Mouse (Mus musculus): ENCODE data around the gene Rabgap1l. TPM values are rescaled to one million over a fixed set of nuclear protein-coding genes. Genes with fewer than 3 reads are reported as not detected.
"Not testable (repeated sequence)": the region's sequence is repeated elsewhere in the genome, so short reads cannot be mapped to it uniquely, and the experiment has no call there.

Gene Rabgap1l
- polyA plus RNA-seq, 1 experiment, result 14.2 TPM

- Histone ChIP-seq H3K4me1 (ENCODE audit: control insufficient read depth, insufficient read depth, low read length) (no peaks in the 10 kb centered on the region), H3K27me3 (ENCODE audit: control insufficient read depth, insufficient read depth, low read length) (no peaks in the 10 kb centered on the region), H3K27ac (ENCODE audit: control insufficient read depth, insufficient read depth, low read depth, low read length) (no peak overlapping the region), H3K4me3 (ENCODE audit: control insufficient read depth, low read depth, low read length) (no peak overlapping the region), H3K36me3 (ENCODE audit: control insufficient read depth, insufficient read depth, low read length) (no peaks in the 10 kb centered on the region)
- TF ChIP-seq POLR2A (IDR thresholded peaks at IDR 0.05; ENCODE audit: control insufficient read depth, low read depth, low read length) (no peak), CTCF (IDR thresholded peaks at IDR 0.05; ENCODE audit: control insufficient read depth, insufficient read depth, insufficient replicate concordance, low read depth, low read length) (no peak)
Observed at GRCm38 (mm10) chr1:160293488-160293887, 499.5 kb downstream of the Rabgap1l start.

DNA sequence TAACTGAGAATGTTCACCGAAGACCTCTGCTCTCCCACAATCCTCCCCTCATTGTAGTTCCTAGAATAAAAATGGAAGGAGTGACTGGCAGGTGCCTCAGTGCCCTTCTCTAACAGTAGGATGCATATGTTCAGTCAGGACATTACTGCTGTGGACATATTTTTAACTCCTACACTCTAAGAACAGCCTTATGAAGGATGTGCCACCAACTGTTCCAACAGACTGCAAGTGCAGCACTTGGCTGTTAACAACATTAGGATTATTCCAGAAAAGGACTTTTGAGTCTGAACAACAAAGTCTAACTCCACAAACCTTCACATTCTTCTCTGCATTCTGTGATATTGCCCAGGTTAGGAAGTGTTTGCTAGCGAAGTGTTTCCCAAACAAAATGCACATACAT is 501.0 kb downstream of the Rabgap1l start:
- no peaks in the 10 kb centered on the region for H3K36me3 ChIP-seq (ENCODE audit: control insufficient read depth, insufficient read depth, low read length)
- no peak overlapping the region for H3K27ac ChIP-seq (ENCODE audit: control insufficient read depth, insufficient read depth, low read depth, low read length)
- H3K27me3 ChIP-seq (ENCODE audit: control insufficient read depth, insufficient read depth, low read length), result no peaks in the 10 kb centered on the region
- H3K4me3 ChIP-seq (ENCODE audit: control insufficient read depth, low read depth, low read length), result no peak overlapping the region
- TF ChIP-seq CTCF (IDR thresholded peaks at IDR 0.05; ENCODE audit: control insufficient read depth, insufficient read depth, insufficient replicate concordance, low read depth, low read length) (no peak), POLR2A (IDR thresholded peaks at IDR 0.05; ENCODE audit: control insufficient read depth, low read depth, low read length) (no peak)
- H3K4me1 ChIP-seq (ENCODE audit: control insufficient read depth, insufficient read depth, low read length), result no peaks in the 10 kb centered on the region

DNA sequence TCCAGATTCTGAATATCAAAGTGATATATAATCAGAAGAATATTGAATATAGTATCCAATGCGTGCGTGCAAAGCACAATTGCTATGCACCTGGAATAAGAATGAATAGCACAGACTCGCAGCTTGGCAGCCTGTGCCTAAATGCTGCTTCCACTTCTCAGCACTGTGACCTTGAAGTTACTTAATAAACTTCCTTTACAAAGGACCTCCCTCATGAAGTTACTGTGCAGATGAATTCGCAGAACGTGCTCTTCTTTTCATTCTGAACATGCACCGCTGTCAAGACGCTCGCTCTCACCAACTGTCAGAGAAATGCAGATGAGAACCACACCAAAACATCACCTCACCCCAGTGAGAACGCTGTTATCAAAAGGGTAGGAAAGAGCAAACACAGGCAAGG is 502.8 kb downstream of the Rabgap1l start:
- no peaks in the 10 kb centered on the region for H3K27me3 ChIP-seq (ENCODE audit: control insufficient read depth, insufficient read depth, low read length)
- H3K4me1 ChIP-seq (ENCODE audit: control insufficient read depth, insufficient read depth, low read length), result no peaks in the 10 kb centered on the region
- no peak overlapping the region for H3K4me3 ChIP-seq (ENCODE audit: control insufficient read depth, low read depth, low read length)
- no peak overlapping the region for H3K27ac ChIP-seq (ENCODE audit: control insufficient read depth, insufficient read depth, low read depth, low read length)
- H3K36me3 ChIP-seq (ENCODE audit: control insufficient read depth, insufficient read depth, low read length), result no peaks in the 10 kb centered on the region
- no peak for TF ChIP-seq POLR2A (IDR thresholded peaks at IDR 0.05; ENCODE audit: control insufficient read depth, low read depth, low read length)
- TF ChIP-seq CTCF (IDR thresholded peaks at IDR 0.05; ENCODE audit: control insufficient read depth, insufficient read depth, insufficient replicate concordance, low read depth, low read length), result no peak

- TF ChIP-seq POLR2A (IDR thresholded peaks at IDR 0.05; ENCODE audit: control insufficient read depth, low read depth, low read length) (no peak), CTCF (IDR thresholded peaks at IDR 0.05; ENCODE audit: control insufficient read depth, insufficient read depth, insufficient replicate concordance, low read depth, low read length) (no peak)
- no peak overlapping the region for H3K4me3 ChIP-seq (ENCODE audit: control insufficient read depth, low read depth, low read length)
- no peak overlapping the region for H3K27ac ChIP-seq (ENCODE audit: control insufficient read depth, insufficient read depth, low read depth, low read length)
- no peaks in the 10 kb centered on the region for H3K36me3 ChIP-seq (ENCODE audit: control insufficient read depth, insufficient read depth, low read length)
- no peaks in the 10 kb centered on the region for H3K4me1 ChIP-seq (ENCODE audit: control insufficient read depth, insufficient read depth, low read length)
- no peaks in the 10 kb centered on the region for H3K27me3 ChIP-seq (ENCODE audit: control insufficient read depth, insufficient read depth, low read length)
Observed at GRCm38 (mm10) chr1:160287058-160287645, 505.9 kb downstream of the Rabgap1l start.

GRCm38 (mm10) chr1:160286400-160287057 is 506.5 kb downstream of the Rabgap1l start:
- no peaks in the 10 kb centered on the region for H3K4me1 ChIP-seq (ENCODE audit: control insufficient read depth, insufficient read depth, low read length)
- no peak overlapping the region for H3K27ac ChIP-seq (ENCODE audit: control insufficient read depth, insufficient read depth, low read depth, low read length)
- no peak for TF ChIP-seq CTCF (IDR thresholded peaks at IDR 0.05; ENCODE audit: control insufficient read depth, insufficient read depth, insufficient replicate concordance, low read depth, low read length)
- TF ChIP-seq POLR2A (IDR thresholded peaks at IDR 0.05; ENCODE audit: control insufficient read depth, low read depth, low read length), result no peak
- H3K27me3 ChIP-seq (ENCODE audit: control insufficient read depth, insufficient read depth, low read length), result no peaks in the 10 kb centered on the region
- H3K36me3 ChIP-seq (ENCODE audit: control insufficient read depth, insufficient read depth, low read length), result no peaks in the 10 kb centered on the region
- H3K4me3 ChIP-seq (ENCODE audit: control insufficient read depth, low read depth, low read length), result no peak overlapping the region

- Histone ChIP-seq H3K36me3 (ENCODE audit: control insufficient read depth, insufficient read depth, low read length) (no peaks in the 10 kb centered on the region), H3K4me1 (ENCODE audit: control insufficient read depth, insufficient read depth, low read length) (no peaks in the 10 kb centered on the region), H3K27ac (ENCODE audit: control insufficient read depth, insufficient read depth, low read depth, low read length) (no peak overlapping the region), H3K27me3 (ENCODE audit: control insufficient read depth, insufficient read depth, low read length) (no peaks in the 10 kb centered on the region), H3K4me3 (ENCODE audit: control insufficient read depth, low read depth, low read length) (no peak overlapping the region)
- no peak for TF ChIP-seq CTCF (IDR thresholded peaks at IDR 0.05; ENCODE audit: control insufficient read depth, insufficient read depth, insufficient replicate concordance, low read depth, low read length)
- TF ChIP-seq POLR2A (IDR thresholded peaks at IDR 0.05; ENCODE audit: control insufficient read depth, low read depth, low read length), result no peak
Observed at GRCm38 (mm10) chr1:160284241-160284640, 508.8 kb downstream of the Rabgap1l start.

GRCm38 (mm10) chr1:160282166-160282874 is 510.7 kb downstream of the Rabgap1l start:
- H3K27me3 ChIP-seq (ENCODE audit: control insufficient read depth, insufficient read depth, low read length); H3K36me3 ChIP-seq (ENCODE audit: control insufficient read depth, insufficient read depth, low read length); H3K4me3 ChIP-seq (ENCODE audit: control insufficient read depth, low read depth, low read length); H3K27ac ChIP-seq (ENCODE audit: control insufficient read depth, insufficient read depth, low read depth, low read length); H3K4me1 ChIP-seq (ENCODE audit: control insufficient read depth, insufficient read depth, low read length): not testable (repeated sequence)
